Mouse (Mus musculus) hindbrain, embryonic 16.5 days (tissue): ENCODE measurements around the gene Arhgef3. TPM values are rescaled to one million over a fixed set of nuclear protein-coding genes. Genes with fewer than 3 reads are reported as not detected.

Source experiments
- ATAC-seq: fragments of 200-750 bp; cut with Nextera tagmentation; 2 replicates; pipeline ENCODE4 v1.8.0; 2017; ENCODE audit warnings: moderate TSS enrichment, moderate library complexity
- H3K27ac ChIP-seq: fragments of 300-500 bp; sonication (generic); 2 replicates; pipeline ENCODE4 v1.5.1; 2014; ENCODE audit warnings: low read depth, mild to moderate bottlenecking, control low read depth, low read length, moderate library complexity
- H3K27me3 ChIP-seq: fragments of 300-500 bp; sonication (generic); replicated peaks from 2 replicates; pipeline ENCODE4 v1.6.1; 2014; ENCODE audit warnings: low read length; ENCODE audit not compliant: control insufficient read depth, insufficient read depth
- H3K36me3 ChIP-seq: fragments of 300-500 bp; sonication (generic); 2 replicates; pipeline ENCODE4 v1.6.1; 2014; ENCODE audit warnings: mild to moderate bottlenecking, low read length, moderate library complexity, mixed read lengths; ENCODE audit not compliant: control insufficient read depth, insufficient read depth
- H3K4me1 ChIP-seq: fragments of 300-500 bp; sonication (generic); 2 replicates; pipeline ENCODE4 v1.6.1; 2014; ENCODE audit warnings: low read depth, low read length; ENCODE audit not compliant: control insufficient read depth, insufficient read depth
- H3K4me2 ChIP-seq: fragments of 300-500 bp; sonication (generic); 2 replicates; pipeline ENCODE4 v1.6.1; 2014; ENCODE audit warnings: mild to moderate bottlenecking, low read length, control low read depth, moderate library complexity
- H3K4me3 ChIP-seq: fragments of 300-500 bp; sonication (generic); 2 replicates; pipeline ENCODE4 v1.5.1; 2014; ENCODE audit warnings: mild to moderate bottlenecking, low read length, control low read depth, moderate library complexity
- H3K9ac ChIP-seq: fragments of 300-500 bp; sonication (generic); 2 replicates; pipeline ENCODE4 v1.6.1; 2014; ENCODE audit warnings: low read depth, mild to moderate bottlenecking, control low read depth, low read length, moderate library complexity
- H3K9me3 ChIP-seq: fragments of 300-500 bp; sonication (generic); 2 replicates; pipeline ENCODE4 v1.6.1; 2014; ENCODE audit warnings: mild to moderate bottlenecking, low read length, moderate library complexity; ENCODE audit not compliant: control insufficient read depth
- WGBS: fragments of 180-500 bp; shearing (Covaris S2); extraction: QIAGEN DNeasy Blood & Tissue Kit; methylation state at CpG from one replicate; pipeline ENCODE4 v1.1.7; 2014; 5-methylcytosine and 5-hydroxymethylcytosine counted together
- polyA plus RNA-seq: library from polyadenylated mRNA; unstranded; fragments of >200 nt; fragmentation: Nextera tagmentation; extraction: Ambion mirVana; gene quantifications from 2 replicates; pipeline ENCODE4 v1.2.1, GENCODE M21; 2015

Gene Arhgef3
- polyA plus RNA-seq, 1 experiment from 2014 or later = 18.4 TPM

DNA sequence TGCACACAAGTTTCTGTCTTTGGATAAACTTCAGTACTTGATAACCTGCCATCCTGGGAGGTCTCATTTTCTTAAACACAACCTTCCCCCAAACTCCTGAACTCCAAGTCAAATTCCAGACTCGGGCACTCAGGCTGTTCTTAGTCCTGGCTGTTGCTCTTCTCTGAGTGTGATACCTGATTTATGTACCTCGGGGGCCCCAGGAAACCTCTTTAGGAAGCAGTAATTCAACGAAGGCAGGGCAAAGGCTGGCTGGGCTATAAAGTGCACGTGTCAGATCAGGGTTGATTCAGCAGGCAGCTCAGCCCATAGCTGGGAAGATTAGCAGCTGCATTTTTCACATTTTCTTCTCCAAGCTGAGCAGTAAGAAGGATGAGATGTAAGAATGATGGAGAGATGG is 171.5 kb downstream of the Arhgef3 start:
- Histone ChIP-seq H3K4me2 (no peak overlapping the region), H3K27ac (no peak overlapping the region), H3K4me1 (peaks cover 4% of the 10 kb centered on the region; the same call in 1 of the 2 replicates), H3K9me3 (no peaks in the 10 kb centered on the region), H3K4me3 (no peak overlapping the region), H3K27me3 (no peaks in the 10 kb centered on the region), H3K36me3 (no peaks in the 10 kb centered on the region), H3K9ac (no peak overlapping the region)
- WGBS = 67% methylated on average over 4 of the region's 4 CpGs
- ATAC-seq = no peak

- Histone ChIP-seq H3K9ac (no peak overlapping the region), H3K27ac (no peak overlapping the region), H3K4me1 (no peaks in the 10 kb centered on the region), H3K36me3 (no peaks in the 10 kb centered on the region), H3K4me2 (no peak overlapping the region), H3K4me3 (no peak overlapping the region), H3K9me3 (no peaks in the 10 kb centered on the region), H3K27me3 (no peaks in the 10 kb centered on the region)
- ATAC-seq = no peak
- 67% methylated on average over 5 of the region's 5 CpGs for WGBS
Measured at GRCm38 (mm10) chr14:27289053-27289452, 174.4 kb downstream of the Arhgef3 start.

DNA sequence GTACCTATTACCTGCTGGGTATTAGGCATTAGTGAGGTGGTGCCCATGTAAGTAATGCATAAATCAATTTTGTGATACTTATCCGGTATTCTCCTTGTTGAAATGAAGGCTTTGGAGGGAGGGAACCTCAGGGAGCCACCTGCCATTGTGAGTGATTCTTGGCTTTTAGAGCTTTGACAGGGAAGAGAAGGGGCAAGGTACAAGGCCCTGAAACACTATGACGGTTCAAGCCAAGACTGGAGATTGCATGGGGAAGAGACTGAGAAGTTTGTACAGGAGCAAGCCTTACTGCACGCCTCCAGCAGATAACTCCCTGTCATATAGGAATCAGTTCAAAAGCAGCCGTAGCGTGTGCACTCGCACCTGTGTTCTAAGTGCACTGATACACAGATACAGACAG is 177.4 kb downstream of the Arhgef3 start:
- Histone ChIP-seq H3K27me3 (no peaks in the 10 kb centered on the region), H3K9me3 (no peaks in the 10 kb centered on the region), H3K4me2 (no peak overlapping the region), H3K36me3 (no peaks in the 10 kb centered on the region), H3K4me3 (no peak overlapping the region), H3K27ac (no peak overlapping the region), H3K4me1 (no peaks in the 10 kb centered on the region), H3K9ac (no peak overlapping the region)
- ATAC-seq = no peak
- WGBS = 95% methylated on average over 6 of the region's 6 CpGs

- ATAC-seq = no peak
- Histone ChIP-seq H3K4me2 (no peak overlapping the region), H3K9ac (no peak overlapping the region), H3K4me3 (no peak overlapping the region), H3K27ac (no peak overlapping the region), H3K27me3 (no peaks in the 10 kb centered on the region), H3K9me3 (no peaks in the 10 kb centered on the region), H3K4me1 (no peaks in the 10 kb centered on the region), H3K36me3 (no peaks in the 10 kb centered on the region)
- 89% methylated on average over 7 of the region's 7 CpGs for WGBS
Measured at GRCm38 (mm10) chr14:27295821-27296220, 181.1 kb downstream of the Arhgef3 start.

GRCm38 (mm10) chr14:27296987-27297386 is 182.3 kb downstream of the Arhgef3 start:
- 83% methylated on average over 5 of the region's 5 CpGs for WGBS
- H3K9ac ChIP-seq = no peak overlapping the region
- no peak overlapping the region for H3K4me2 ChIP-seq
- no peaks in the 10 kb centered on the region for H3K27me3 ChIP-seq
- no peak overlapping the region for H3K27ac ChIP-seq
- ATAC-seq = no peak
- no peak overlapping the region for H3K4me3 ChIP-seq
- no peaks in the 10 kb centered on the region for H3K36me3 ChIP-seq
- no peaks in the 10 kb centered on the region for H3K4me1 ChIP-seq
- no peaks in the 10 kb centered on the region for H3K9me3 ChIP-seq

- Histone ChIP-seq H3K27me3 (no peaks in the 10 kb centered on the region), H3K27ac (no peak overlapping the region), H3K9me3 (no peaks in the 10 kb centered on the region), H3K4me2 (no peak overlapping the region), H3K4me1 (no peaks in the 10 kb centered on the region), H3K36me3 (no peaks in the 10 kb centered on the region), H3K9ac (no peak overlapping the region), H3K4me3 (no peak overlapping the region)
- ATAC-seq = no peak
- WGBS = 78% methylated on average over 2 of the region's 2 CpGs
Measured at GRCm38 (mm10) chr14:27298875-27299274, 184.2 kb downstream of the Arhgef3 start.

- Histone ChIP-seq H3K36me3 (no peaks in the 10 kb centered on the region), H3K27ac (no peak overlapping the region), H3K4me2 (no peak overlapping the region), H3K4me3 (no peak overlapping the region), H3K9me3 (no peaks in the 10 kb centered on the region), H3K27me3 (no peaks in the 10 kb centered on the region), H3K4me1 (no peaks in the 10 kb centered on the region), H3K9ac (no peak overlapping the region)
- 73% methylated on average over 4 of the region's 4 CpGs for WGBS
- no peak for ATAC-seq
Measured at GRCm38 (mm10) chr14:27299705-27300104, 185.0 kb downstream of the Arhgef3 start.

- no peaks in the 10 kb centered on the region for H3K9me3 ChIP-seq
- no peak overlapping the region for H3K27ac ChIP-seq
- no peak overlapping the region for H3K4me3 ChIP-seq
- no peaks in the 10 kb centered on the region for H3K4me1 ChIP-seq
- no peaks in the 10 kb centered on the region for H3K27me3 ChIP-seq
- H3K9ac ChIP-seq = no peak overlapping the region
- ATAC-seq = no peak
- no peak overlapping the region for H3K4me2 ChIP-seq
- WGBS = 80% methylated on average over 5 of the region's 5 CpGs
- no peaks in the 10 kb centered on the region for H3K36me3 ChIP-seq
Measured at GRCm38 (mm10) chr14:27301768-27302499, 187.2 kb downstream of the Arhgef3 start.

DNA sequence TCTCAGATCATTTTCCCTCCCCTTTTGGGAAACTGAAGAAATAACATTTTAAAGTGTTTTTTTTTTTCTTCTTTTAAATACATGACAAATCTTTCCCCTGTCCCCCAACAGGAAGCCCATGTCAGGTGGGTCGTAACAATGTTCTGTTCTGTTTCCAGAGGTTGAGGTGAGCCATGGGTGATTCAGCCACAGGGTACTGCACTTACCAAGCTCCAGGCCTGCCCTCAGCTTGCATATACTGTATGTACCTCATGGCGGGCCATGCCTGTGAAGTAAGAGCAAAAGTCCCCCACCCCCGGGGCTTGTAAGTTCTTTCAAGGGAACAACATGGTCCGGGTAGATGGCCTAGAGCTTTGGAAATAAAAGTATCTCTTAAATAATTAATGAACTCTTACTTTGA is 188.6 kb downstream of the Arhgef3 start:
- Histone ChIP-seq H3K36me3 (no peaks in the 10 kb centered on the region), H3K9ac (no peak overlapping the region), H3K4me3 (no peak overlapping the region), H3K27me3 (no peaks in the 10 kb centered on the region), H3K4me2 (no peak overlapping the region), H3K9me3 (no peaks in the 10 kb centered on the region), H3K27ac (no peak overlapping the region), H3K4me1 (no peaks in the 10 kb centered on the region)
- WGBS = 93% methylated on average over 4 of the region's 4 CpGs
- no peak for ATAC-seq
